Mouse (Mus musculus) right cerebral cortex, postnatal 10 days (tissue): Measurements from ENCODE around the gene Pecam1.
"Not testable (repeated sequence)": the region's sequence is repeated elsewhere in the genome, so short reads cannot be mapped to it uniquely, and the experiment has no call there.

Source experiments
- DNase-seq, 2 experiments: peaks; one replicate each; pipeline ENCODE4 v3.0.0; 2021; ENCODE audit warnings: low spot score in 2 of 2

Gene Pecam1

DNA sequence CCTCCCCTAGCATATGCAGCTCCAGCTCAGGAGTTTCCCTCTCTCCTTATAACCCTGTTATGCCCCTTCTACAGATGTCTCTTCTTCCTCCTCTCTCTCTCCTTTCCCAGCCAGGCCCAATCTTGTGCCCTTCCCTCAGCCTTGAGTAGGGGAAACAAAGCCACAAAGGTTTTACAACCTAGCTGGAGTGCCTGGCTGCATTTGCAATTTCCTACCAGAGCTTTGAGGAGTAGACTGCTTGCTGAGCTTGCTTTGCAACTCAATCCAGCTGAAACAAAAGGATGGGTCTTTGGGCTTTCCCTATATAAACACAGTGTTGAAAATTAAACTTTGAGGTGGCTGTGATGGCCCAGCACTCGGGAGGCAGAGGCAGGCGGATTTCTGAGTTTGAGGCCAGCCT is 117.0 kb downstream of the Pecam1 start:
- DNase-seq, result no peak

DNA sequence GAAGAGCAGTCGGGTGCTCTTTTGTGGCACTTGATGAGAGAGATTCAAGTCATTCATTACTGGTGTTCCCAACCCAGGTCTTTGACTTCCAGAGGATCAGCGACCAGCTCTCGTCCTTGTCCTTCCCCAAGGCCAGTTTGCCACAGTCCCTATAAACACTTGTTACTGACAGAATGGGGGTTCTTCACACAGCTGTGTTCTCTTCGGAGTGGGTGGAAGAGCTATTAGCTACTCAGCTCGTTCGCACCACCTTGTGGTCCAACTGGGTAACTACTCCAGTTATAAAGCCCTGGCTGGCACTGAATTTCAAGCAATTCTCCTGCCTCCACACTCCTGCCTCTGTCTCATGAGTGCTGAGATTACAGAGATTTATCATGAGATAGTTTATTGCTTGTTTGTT is 122.7 kb downstream of the Pecam1 start:
- peak; percentile 70 to 86 for DNase-seq

DNA sequence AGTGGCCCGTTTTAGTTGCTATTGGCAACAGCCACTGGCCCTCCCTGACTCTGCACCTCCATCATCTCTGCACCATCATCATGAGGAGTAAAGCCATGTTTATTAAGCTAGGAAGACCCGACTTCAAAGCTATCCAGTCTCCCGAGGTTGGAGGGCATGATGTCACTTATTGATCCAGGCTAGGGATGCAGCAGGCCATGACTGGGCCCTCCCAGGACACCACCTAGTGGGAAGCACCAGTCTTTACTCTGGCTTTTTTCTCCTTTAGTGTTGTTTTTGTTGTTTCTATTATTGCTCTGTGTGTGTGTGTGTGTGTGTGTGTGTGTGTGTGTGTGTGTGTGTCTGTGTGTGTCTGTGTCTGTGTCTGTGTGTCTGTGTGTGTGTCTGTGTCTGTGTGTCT is 124.9 kb downstream of the Pecam1 start:
- no peak for DNase-seq

DNA sequence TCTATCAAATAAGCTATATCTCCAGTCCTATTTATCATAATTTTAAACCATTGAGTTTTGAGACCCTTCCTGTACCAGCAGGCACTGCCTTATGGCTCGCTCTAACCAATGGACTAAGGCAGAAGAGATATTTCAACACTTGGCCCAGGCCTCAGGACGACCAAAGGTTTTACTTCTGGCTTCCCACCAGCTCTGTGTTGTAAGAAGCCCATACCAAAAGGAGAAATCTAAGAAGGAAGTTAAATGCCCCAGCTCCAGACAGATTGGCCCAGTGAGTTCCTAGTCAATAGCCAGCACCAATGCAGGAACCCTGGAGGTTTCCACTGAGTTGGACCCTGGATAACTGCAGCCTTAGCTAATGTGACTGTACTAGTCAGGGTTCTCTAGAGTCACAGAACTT is 126.8 kb downstream of the Pecam1 start:
- DNase-seq, result no peak

DNA sequence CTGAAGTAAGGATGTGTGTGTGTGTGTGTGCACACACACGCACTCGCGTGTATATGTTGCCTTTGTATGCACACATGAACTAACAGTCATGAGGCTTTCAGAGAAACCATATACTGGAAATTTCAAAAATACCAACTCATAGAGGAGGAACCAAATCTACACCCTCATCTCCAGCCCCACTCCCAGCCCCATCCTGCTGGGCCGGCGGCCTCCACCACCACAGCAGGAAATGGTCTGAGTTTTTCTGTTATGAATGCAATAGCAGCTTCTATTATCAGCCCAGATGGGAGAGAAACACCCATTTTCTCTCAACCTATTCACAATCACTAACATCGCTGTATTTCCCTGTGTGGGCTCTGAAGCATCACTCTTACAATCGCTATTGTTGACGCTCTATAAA is 128.4 kb downstream of the Pecam1 start:
- DNase-seq, result no peak

DNA sequence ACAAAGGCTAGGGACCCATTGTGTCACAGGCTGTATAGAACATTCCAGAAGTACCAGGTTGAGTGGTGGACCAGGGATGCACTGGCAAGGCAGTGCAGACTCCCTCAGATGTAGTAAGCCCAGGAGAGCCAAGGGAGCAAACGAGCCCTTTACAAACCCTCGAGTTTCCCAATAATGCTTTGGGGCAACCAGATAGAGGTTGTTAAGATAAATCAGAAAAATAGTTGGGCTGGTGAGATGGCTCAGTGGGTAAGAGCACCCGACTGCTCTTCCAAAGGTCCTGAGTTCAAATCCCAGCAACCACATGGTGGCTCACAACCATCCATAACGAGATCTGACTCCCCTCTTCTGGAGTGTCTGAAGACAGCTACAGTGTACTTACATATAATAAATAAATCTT is 131.7 kb downstream of the Pecam1 start:
- DNase-seq, result not testable (repeated sequence)

DNA sequence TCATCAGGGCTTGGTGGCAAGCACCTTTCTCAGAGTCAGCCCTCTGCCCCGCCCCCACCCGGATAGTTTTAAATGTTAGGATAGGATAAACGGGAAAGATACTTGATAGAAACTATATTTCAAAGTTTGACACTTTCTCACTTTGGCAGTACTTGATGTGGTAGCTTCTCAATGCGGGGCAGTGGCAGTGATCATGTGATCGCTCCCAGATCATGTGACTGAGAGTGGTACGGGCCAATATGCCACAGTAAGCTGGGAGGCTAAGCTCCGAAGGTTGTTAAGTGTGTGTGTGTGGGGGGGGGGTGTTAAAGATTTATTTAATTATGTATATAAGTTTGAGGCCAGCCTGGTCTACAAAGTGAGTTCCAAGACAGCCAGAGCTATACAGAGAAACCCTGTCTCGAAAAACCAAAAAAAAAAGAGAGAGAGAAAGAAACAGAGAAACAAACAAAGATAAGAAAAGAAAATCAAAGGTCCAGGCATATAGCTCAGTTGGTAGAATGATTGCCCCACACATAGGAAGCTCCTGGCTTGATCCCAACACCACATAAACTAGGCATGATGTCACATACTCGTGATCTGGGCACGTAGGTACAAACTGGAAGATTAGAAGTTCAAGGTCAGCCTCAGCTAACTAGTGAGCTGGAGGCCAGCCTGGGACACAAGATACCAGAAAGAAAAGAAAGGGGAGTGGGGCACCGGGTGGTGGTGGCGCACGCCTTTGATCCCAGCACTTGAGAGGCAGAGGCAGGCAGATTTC is 132.4 kb downstream of the Pecam1 start:
- DNase-seq, result no peak

DNA sequence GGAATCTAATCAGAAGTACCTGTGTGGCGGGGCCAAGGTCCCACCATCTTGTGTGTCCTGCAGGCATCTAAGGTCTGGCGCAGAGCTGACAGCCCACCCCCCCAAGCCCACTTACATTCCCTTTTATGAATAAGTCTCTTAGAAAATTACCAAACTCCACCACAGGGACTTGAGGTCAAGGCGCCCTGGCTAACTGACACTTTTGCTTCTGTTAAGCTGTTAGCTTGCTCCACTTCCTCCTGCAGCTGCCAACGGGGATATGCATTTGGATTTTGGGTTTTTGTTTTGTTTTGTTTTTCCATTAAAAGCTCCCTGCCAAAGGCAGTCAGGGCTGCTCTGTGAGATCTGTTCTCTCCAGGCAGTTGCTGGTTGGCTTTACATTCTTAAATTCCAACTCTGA is 134.9 kb downstream of the Pecam1 start:
- no peak for DNase-seq

DNA sequence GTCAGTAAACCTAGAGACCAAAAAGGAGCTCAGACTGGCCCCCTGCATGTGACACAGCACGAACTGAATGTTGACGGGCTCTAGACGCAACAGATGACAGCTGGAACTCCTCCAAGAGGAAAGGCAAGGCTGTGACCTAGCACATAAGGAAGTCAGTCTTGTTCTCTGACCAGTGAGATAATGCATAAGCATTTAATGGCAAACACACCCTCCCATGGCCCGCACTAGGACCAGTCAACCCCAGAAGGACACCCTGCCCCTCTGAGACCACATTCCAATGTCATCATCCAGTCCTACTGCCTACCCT is 136.1 kb downstream of the Pecam1 start:
- peak in 1 of 2 experiments; percentile 41 for DNase-seq

DNA sequence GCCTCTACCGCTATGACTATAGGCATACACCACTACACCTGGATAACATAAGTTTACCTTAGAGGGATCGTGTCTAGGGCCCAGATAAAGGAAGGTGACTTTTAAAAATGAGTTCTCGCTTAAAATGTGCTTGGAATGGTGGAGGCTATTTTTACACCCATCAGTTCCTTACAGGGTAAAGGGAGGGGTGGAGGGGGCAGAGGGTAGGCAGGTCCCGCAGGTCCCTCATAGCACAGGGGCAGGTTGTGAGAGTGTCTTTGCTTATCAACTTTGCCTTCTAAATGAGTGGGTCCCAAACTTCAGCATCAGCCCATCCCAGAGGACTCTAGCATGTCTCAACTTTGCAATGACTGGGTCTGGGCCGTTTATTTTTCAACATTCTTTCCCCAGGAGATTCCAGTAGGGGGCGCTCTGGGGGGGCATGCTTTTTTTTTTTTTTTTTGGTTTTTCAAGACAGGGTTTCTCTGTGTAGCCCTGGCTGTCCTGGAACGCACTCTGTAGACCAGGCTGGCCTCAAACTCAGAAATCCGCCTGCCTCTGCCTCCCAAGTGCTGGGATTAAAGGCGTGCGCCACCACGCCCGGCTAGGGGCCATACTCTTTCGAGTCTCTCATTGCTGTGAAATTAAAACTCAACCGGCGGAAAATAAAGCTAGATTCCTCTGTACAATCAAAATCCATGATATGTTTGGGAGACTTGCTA is 136.6 kb downstream of the Pecam1 start:
- no peak for DNase-seq

DNA sequence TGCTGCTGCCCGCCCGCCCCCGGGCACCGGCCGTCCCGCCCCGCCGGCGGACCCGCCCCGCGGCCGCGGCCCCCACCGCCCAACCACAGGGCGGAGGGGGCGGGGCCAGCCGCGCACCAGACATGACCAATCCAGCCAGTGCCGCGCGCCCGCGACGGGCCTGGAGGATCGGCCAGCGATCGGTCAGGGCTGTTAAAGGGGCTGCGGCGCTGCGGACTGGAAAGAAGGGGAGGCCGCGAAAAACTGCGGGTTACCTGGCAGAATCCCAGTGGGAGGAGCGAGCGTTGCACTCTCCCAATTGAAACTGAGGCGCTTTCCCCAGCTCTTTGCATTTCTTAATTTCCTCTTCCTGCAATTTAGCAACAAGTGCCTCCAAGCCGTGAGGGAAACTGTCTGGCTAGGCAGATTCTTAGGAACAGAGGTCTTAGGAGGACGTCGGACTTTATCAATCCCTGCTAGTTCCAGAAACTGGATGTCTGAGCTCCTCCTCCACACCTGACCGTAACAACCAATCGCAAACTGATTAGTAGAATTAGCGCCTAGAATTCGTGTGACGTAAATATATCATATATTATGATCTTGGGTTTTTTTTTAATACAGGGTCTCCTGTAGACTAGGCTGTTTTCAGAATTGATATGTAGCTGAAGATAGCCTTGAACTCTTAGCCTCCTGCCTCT is 137.3 kb downstream of the Pecam1 start, which contains the start of gene Tex2:
Tex2 (minus strand) TSS at position 463 of the 677 bp plus-strand sequence.
- DNase-seq, result peak; percentile 98 to 99

DNA sequence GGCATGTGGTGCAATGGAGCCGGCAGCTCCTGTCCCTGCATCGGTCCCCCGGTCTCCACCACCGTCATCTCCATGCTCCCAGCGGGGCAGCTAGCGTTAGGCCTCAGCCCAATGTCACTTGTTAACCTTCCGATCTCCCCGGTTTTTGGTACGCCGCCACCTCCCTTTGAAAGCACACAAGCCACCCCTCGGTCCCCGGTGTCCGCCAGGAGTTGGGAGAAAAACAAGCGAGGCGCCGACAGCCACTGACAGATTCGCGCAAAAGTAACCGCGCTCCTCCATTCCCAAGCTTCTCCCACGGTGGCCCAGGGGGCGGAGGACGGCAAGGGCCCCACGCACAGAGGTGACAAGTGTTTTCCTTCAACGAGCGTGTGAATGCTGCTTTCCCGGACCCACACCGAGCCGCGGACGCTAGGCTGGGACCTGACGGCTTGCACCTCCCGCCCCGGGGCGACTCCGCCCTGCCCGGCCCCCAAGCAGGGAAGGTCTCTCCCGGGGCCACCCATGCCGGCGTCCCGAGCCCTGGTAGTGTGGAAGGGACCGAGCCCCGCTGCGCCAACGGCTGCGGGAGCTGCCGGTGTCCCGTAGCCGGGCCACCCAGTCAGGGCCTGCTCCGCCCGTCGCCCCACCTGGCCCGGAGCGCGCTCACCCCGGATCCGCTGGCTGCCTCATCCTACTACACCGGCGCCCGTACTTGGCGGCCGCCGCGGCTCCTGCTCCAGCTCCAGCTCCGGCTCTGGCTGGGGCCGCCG is 138.0 kb downstream of the Pecam1 start:
- peak; percentile 57 to 60 for DNase-seq

DNA sequence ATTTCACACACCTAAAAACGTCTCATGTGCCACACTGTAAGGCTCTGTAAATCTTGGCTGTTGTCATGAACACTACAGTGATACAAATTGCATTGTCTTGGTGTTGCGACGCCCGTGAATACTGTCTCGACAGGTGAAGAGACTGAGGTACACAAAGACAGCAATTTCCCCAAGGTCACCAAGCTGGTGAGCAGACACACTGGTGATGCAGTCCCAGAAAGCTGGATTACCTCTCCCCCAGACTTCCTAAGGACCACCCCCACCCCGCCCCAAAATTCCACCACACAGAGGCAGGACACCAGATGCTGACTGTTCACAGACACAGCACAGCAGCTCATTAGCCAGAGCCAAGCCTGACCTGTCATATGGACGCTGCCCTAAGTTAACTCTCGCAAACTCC is 140.7 kb downstream of the Pecam1 start:
- DNase-seq, result no peak

DNA sequence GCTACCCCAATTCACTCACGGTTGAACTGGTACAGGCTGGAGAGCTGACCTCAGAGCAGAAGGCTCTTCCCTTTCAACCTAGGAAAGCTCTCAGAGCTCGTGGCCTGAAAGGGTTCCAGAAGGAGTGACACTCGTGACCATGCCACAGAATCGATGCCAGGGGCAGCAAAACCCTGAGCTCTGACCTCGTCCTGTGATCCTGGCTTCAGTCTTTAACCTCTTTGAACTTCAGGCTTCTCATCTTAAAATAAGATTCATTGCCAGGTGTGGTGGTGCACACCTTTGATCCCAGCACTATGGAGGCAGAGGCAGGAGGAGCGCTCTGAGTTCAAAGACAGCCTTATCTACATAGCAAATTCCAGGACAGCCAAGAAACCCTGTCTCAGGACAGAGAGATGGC is 143.1 kb downstream of the Pecam1 start:
- DNase-seq, result no peak

DNA sequence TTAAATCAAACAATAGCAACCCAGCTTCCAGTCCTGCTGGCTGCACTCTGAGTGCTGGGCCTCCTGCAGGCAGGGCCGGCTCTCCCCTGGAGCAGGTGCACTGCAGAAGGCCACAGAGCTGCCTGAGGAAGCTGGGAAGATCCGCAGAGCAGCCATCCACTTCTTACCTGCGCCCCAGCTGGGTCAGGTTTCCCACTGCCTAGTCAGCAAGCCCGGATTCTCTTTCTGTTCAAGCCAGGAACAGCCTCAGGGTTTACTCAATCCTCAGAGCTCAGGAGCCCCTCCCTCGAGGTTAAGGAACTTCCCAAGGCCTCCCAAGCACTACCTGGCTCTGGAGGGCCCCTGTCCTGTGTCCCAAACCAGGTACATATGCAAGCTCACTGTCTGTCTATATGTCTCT is 144.4 kb downstream of the Pecam1 start:
- no peak for DNase-seq
